Mouse (Mus musculus) neutrophil, adult 5-6 weeks (primary cell): Measurements from ENCODE around the gene Qsox1. TPM values are rescaled to one million over a fixed set of nuclear protein-coding genes. Genes with fewer than 3 reads are reported as not detected.

Source experiments
- ATAC-seq: fragments of 151-379, 151-347 bp; 2 replicates; pipeline ENCODE4 v1.8.0; 2017; ENCODE audit warnings: mild to moderate bottlenecking, moderate TSS enrichment; ENCODE audit not compliant: insufficient number of reproducible peaks, poor library complexity, low FRiP score, severe bottlenecking; ENCODE audit errors: extremely low read depth
- total RNA-seq: library from RNA; stranded (forward); fragments of 200-1000 nt; gene quantifications from 2 replicates; pipeline ENCODE4 v1.2.3, GENCODE M21; 2017

Qsox1 gene
- total RNA-seq, result 20.0 and 21.1 TPM in 2 replicates

GRCm38 (mm10) chr1:155812581-155813499 is at the start of gene Qsox1:
Gene Qsox1, minus strand, starts transcription at chr1:155812889.
- peak; percentile 86 for ATAC-seq

- ATAC-seq, result no peak
These were observed 42.4 kb upstream of the Qsox1 start for GRCm38 (mm10) chr1:155854926-155855702.

GRCm38 (mm10) chr1:155853009-155853408 is 40.3 kb upstream of the Qsox1 start:
- no peak for ATAC-seq

- no peak for ATAC-seq
These were observed 31.5 kb upstream of the Qsox1 start for GRCm38 (mm10) chr1:155844235-155844634.

GRCm38 (mm10) chr1:155843538-155843937 is 30.8 kb upstream of the Qsox1 start:
- no peak for ATAC-seq

GRCm38 (mm10) chr1:155835667-155836066 is 23.0 kb upstream of the Qsox1 start:
- ATAC-seq, result no peak

GRCm38 (mm10) chr1:155833610-155834009 is 20.9 kb upstream of the Qsox1 start:
- ATAC-seq, result no peak

- no peak for ATAC-seq
These were observed 19.3 kb upstream of the Qsox1 start for GRCm38 (mm10) chr1:155831958-155832357.

- no peak for ATAC-seq
These were observed 18.2 kb upstream of the Qsox1 start for GRCm38 (mm10) chr1:155830861-155831260.

GRCm38 (mm10) chr1:155827703-155828295 is 15.1 kb upstream of the Qsox1 start:
- no peak for ATAC-seq

GRCm38 (mm10) chr1:155826803-155827395 is 14.2 kb upstream of the Qsox1 start:
- no peak for ATAC-seq

- ATAC-seq, result no peak
These were observed 13.4 kb upstream of the Qsox1 start for GRCm38 (mm10) chr1:155825940-155826716.

- ATAC-seq, result peak; percentile 53; the same call in 1 of the 2 replicates
These were observed 8.0 kb upstream of the Qsox1 start for GRCm38 (mm10) chr1:155820646-155821045.

- ATAC-seq, result no peak
These were observed 3.5 kb upstream of the Qsox1 start for GRCm38 (mm10) chr1:155816167-155816566.

GRCm38 (mm10) chr1:155811995-155812580 is 601 bp downstream of the Qsox1 start:
- ATAC-seq, result no peak

- no peak for ATAC-seq
These were observed 2.1 kb downstream of the Qsox1 start for GRCm38 (mm10) chr1:155810616-155811015.

GRCm38 (mm10) chr1:155809706-155810442 is 2.8 kb downstream of the Qsox1 start:
- no peak for ATAC-seq
